Mouse (Mus musculus) T-helper 1 cell (primary cell): ENCODE measurements around the gene Ryr1.
"Not testable (repeated sequence)": the region's sequence is repeated elsewhere in the genome, so short reads cannot be mapped to it uniquely, and the experiment has no call there.

ENCODE experiments used
- in situ Hi-C: fragments of 300-600 bp; cut with MboI, MseI; formaldehyde crosslinking; loops from one replicate; pipeline ENCODE4 v1.15.1; 2025; ENCODE audit warnings: high pct_unique_total_duplicates

Gene Ryr1

GRCm38 (mm10) chr7:29084411-29084810 lies 40.6 kb downstream of the Ryr1 start:
- in situ Hi-C loops = no loop called here

GRCm38 (mm10) chr7:29079419-29079950 lies 45.5 kb downstream of the Ryr1 start:
- in situ Hi-C loops = no loop called here

- in situ Hi-C loops = no loop called here
Observed at GRCm38 (mm10) chr7:29076977-29077376, 48.0 kb downstream of the Ryr1 start.

GRCm38 (mm10) chr7:29075208-29075607 lies 49.8 kb downstream of the Ryr1 start:
- in situ Hi-C loops = no loop called here

- in situ Hi-C loops = no loop called here
Observed at GRCm38 (mm10) chr7:29072689-29073088, 52.3 kb downstream of the Ryr1 start.

GRCm38 (mm10) chr7:29071169-29071891 lies 53.6 kb downstream of the Ryr1 start:
- in situ Hi-C loops = no loop called here

- in situ Hi-C loops = no loop called here
Observed at GRCm38 (mm10) chr7:29070364-29071168, 54.4 kb downstream of the Ryr1 start.

- in situ Hi-C loops = no loop called here
Observed at GRCm38 (mm10) chr7:29067758-29068157, 57.2 kb downstream of the Ryr1 start.

- in situ Hi-C loops = not testable (repeated sequence)
Observed at GRCm38 (mm10) chr7:29063476-29063875, 61.5 kb downstream of the Ryr1 start.

GRCm38 (mm10) chr7:29061522-29062037 lies 63.4 kb downstream of the Ryr1 start:
- in situ Hi-C loops = no loop called here

GRCm38 (mm10) chr7:29059445-29059844 lies 65.5 kb downstream of the Ryr1 start:
- in situ Hi-C loops = no loop called here

- in situ Hi-C loops = loop anchor here (5.0 kb wide), 1 partner anchor 249 kb away; the partner anchor contains the start of gene Dpf1
Observed at GRCm38 (mm10) chr7:29052821-29053220, 72.2 kb downstream of the Ryr1 start.

GRCm38 (mm10) chr7:29050797-29051196 lies 74.2 kb downstream of the Ryr1 start:
- in situ Hi-C loops = loop anchor here (5.0 kb wide), 1 partner anchor 252 kb away; the partner anchor contains the start of gene Dpf1

GRCm38 (mm10) chr7:29048615-29049014 lies 76.4 kb downstream of the Ryr1 start:
- in situ Hi-C loops = loop anchor here (10.0 kb wide), 1 partner anchor 236 kb away; the partner anchor contains the start of genes Ppp1r14a and Spint2

- in situ Hi-C loops = loop anchor here (10.0 kb wide), 1 partner anchor 237 kb away; the partner anchor contains the start of genes Ppp1r14a and Spint2
Observed at GRCm38 (mm10) chr7:29048070-29048469, 76.9 kb downstream of the Ryr1 start.

GRCm38 (mm10) chr7:29046533-29046932 lies 78.4 kb downstream of the Ryr1 start:
- in situ Hi-C loops = loop anchor here (10.0 kb wide), 1 partner anchor 238 kb away; the partner anchor contains the start of genes Ppp1r14a and Spint2

GRCm38 (mm10) chr7:29044302-29044701 lies 80.7 kb downstream of the Ryr1 start:
- in situ Hi-C loops = loop anchor here (10.0 kb wide), 1 partner anchor 240 kb away; the partner anchor contains the start of genes Ppp1r14a and Spint2

GRCm38 (mm10) chr7:29043674-29044057 lies 81.3 kb downstream of the Ryr1 start:
- in situ Hi-C loops = loop anchor here (10.0 kb wide), 1 partner anchor 241 kb away; the partner anchor contains the start of genes Ppp1r14a and Spint2

- in situ Hi-C loops = loop anchor here (10.0 kb wide), 1 partner anchor 242 kb away; the partner anchor contains the start of genes Ppp1r14a and Spint2
Observed at GRCm38 (mm10) chr7:29043016-29043673, 81.8 kb downstream of the Ryr1 start.

- in situ Hi-C loops = loop anchor here (10.0 kb wide), 1 partner anchor 244 kb away; the partner anchor contains the start of genes Ppp1r14a and Spint2
Observed at GRCm38 (mm10) chr7:29041194-29041593, 83.8 kb downstream of the Ryr1 start.
